Mouse (Mus musculus): Measurements from ENCODE around the gene Gm4498.
"Not testable (repeated sequence)": the region's sequence is repeated elsewhere in the genome, so short reads cannot be mapped to it uniquely, and the experiment has no call there.

Gm4498 gene

GRCm38 (mm10) chr7:20233728-20234127 lies at the start of gene Gm4498:
Gene Gm4498, minus strand, starts transcription at chr7:20233828.
- not testable (repeated sequence) for DNase-seq

DNA sequence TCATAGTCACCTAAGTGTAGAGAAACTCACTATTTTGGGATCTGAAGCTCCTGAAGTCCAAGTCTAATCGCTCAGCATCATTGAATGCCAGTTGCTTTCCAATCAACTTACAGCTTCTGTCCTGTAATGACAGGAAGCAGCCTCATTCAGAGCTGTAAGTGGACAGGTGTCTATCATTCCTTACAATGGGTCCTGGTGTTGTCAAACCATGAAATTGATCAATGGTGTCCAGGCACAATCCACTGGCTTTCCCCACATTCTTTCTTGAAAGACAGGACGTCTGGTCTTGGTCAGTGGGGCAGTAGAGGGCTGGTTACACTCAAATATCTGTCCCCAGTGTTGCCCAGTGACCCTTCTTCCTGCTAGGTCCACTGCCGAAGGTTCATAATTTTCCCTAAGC lies 29.1 kb upstream of the Gm4498 start, which contains the start of gene Gm5890:
Gene Gm5890, minus strand, starts transcription at position 101 of the 400 bp plus-strand sequence.
- DNase-seq: not testable (repeated sequence)

GRCm38 (mm10) chr7:20205507-20205906 lies 28.1 kb downstream of the Gm4498 start, which contains the start of gene Gm6164:
Gene Gm6164, minus strand, starts transcription at chr7:20205607.
- DNase-seq: not testable (repeated sequence)

DNA sequence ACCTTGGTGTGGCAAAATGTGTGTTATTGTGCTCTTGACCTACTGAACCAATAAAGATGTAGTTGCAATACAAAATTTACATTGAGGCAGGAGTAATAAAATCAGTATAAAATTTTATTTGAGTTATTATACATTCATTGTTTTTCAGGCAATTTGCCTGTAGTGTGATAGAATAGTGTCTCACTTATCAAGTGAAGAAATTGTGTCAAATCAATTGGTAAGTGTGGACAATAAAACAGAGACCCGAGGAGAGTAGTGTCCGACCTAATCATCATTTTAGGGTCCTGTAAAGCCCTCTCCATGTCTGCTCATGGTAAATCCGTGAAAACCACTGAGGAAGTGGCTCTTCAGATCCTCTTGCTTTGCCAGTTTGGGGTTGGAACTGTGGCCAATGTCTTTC lies 40.2 kb downstream of the Gm4498 start, which contains the start of gene Vmn1r95:
Gene Vmn1r95, plus strand, starts transcription at position 301 of the 400 bp plus-strand sequence.
- not testable (repeated sequence) for DNase-seq

All from thymus, postnatal 14 days (tissue).